Mouse (Mus musculus) CH12F3 (cell line): ENCODE data around the gene Apoa2.
"Not testable (repeated sequence)": the region's sequence is repeated elsewhere in the genome, so short reads cannot be mapped to it uniquely, and the experiment has no call there.

Experiments
- in situ Hi-C: fragments of 300-500 bp; cut with MboI; formaldehyde crosslinking; loops from 2 replicates; pipeline ENCODE4 v1.14.3; 2020; ENCODE audit warnings: low sequenced_read_pairs

Apoa2 gene

DNA sequence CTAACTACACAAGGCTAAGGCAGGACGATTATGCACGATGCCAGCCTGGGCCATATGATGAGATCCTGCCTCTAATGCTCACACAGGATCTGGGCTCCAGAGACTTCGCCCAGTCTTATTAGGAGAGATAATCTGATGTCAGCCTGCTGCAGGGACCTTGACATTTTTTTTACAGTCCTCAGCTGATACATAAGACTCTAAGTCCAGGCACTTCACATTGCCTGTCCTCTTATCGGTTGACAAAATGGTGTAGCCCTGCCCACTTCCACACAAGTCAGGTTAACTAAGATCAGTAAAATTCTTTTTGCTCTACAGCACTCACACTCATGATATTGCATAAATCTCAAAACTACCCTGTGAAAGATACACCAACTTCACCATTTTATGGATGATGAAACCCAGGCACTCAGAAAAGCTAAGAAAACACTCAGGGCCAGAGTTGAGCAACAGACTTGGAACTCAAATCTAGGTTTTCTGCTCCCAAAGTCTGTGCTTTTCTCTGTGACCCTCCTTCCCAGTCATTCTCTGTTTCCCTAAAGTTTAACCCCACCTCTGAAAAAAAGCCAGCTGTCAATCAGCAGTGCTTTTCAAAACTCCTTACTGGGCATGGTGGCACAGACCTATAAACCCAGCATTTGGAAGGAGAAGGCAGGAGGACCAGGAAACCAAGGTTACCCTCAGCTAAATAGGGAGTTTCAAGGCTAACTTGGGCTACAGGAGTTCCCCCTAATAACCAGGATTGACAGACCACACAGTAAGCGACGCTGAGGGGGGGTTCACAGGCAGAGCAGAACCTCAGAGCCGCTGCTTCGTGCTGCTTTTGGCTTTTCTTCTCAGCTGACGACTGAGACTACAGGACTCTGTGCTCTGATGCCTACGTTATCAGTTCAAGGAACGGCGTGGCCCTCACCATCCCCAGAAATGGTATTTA lies 8.2 kb downstream of the Apoa2 start:
- in situ Hi-C loops: loop anchor here (10.0 kb wide), 1 partner anchor 338 kb away; no protein-coding TSS in a partner anchor

DNA sequence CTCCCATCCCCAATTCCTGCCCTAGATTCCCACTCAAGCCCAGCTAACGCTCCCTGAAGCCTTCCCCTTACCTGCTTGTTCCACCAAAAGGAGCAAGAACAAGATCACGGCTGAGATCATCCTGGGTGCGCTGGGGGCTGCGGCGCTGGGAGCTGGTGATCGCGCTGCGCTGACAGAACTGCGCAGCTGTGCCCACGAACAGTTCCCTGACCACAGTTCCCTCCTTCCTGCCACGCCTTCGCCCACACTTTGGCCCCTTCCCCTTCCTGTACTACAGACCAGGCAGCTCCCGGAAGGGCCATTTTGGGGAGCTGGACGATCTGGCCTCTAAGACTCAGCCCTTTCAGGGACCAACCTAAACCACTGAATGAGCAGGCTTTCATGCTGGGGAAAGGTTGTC lies 9.3 kb downstream of the Apoa2 start, which contains the start of gene Fcer1g:
Gene Fcer1g (minus strand): TSS at position 240 of the 400 bp plus-strand sequence.
- in situ Hi-C loops: loop anchor here (10.0 kb wide), 1 partner anchor 339 kb away; no protein-coding TSS in a partner anchor

DNA sequence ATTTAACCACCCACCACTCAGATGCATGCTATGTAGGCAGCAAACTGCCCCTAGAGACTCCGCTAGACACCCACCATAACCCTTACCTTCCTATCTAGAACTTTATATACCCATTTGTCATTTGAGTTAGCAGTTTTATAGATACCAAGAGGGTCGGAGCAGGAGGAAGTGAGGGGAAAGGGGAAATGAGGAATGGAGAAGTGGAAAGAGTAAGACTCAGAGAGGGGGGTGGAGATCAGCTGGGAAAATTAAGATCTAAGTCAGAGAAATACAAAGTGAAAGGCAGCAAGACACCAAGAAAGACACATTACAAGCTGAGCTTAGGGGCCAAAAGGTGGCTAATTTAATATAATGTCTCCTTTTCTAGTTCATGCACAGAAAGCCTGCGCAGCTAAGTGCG lies 9.7 kb downstream of the Apoa2 start:
- in situ Hi-C loops: loop anchor here (10.0 kb wide), 1 partner anchor 340 kb away; no protein-coding TSS in a partner anchor

- in situ Hi-C loops: loop anchor here (10.0 kb wide), 1 partner anchor 341 kb away; no protein-coding TSS in a partner anchor
Observed at GRCm38 (mm10) chr1:171235791-171236190, 10.9 kb downstream of the Apoa2 start.

- in situ Hi-C loops: loop anchor here (10.0 kb wide), 1 partner anchor 343 kb away; no protein-coding TSS in a partner anchor
Observed at GRCm38 (mm10) chr1:171237438-171237837, 12.6 kb downstream of the Apoa2 start.

DNA sequence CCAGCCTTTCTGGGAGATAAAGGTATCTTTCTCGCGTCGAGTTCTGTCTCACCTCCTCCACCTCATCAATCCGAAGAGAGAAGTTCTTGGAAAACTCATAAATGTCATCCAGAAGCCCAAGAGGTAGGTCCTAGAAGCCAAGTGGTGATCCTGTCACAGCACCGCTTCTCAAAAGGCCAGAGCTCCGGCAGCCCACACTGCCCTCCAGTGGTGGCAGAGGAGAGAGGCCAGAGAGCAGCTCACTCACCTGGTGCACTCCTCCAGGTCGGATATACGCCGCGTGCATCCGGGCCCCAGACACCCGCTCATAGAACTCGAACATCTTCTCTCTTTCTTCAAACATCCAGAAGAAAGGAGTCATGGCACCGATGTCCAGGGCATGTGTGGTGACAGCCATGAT lies 13.6 kb downstream of the Apoa2 start:
- in situ Hi-C loops: loop anchor here (10.0 kb wide), 1 partner anchor 344 kb away; no protein-coding TSS in a partner anchor

- in situ Hi-C loops: loop anchor here (10.0 kb wide), 1 partner anchor 345 kb away; no protein-coding TSS in a partner anchor
Observed at GRCm38 (mm10) chr1:171239992-171240744, 15.3 kb downstream of the Apoa2 start.

DNA sequence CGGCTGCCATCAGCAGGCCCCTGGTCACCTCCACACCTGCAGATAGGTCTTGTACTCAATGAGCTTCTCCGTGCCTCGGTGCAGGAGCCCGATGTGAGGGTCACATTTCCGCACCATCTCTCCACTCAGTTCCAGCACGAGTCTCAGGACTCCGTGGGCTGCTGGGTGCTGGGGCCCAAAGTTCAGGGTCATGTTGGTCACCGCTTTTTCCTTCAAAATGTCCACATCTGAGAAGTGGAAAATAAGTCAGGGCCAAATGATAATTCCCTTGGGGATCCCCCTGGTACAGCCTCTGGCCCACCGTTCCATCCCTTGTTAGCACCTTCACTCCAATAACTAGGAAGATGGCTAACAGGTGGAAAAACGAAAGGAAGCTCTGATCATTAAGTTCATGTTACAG lies 16.1 kb downstream of the Apoa2 start:
- in situ Hi-C loops: no loop called here

DNA sequence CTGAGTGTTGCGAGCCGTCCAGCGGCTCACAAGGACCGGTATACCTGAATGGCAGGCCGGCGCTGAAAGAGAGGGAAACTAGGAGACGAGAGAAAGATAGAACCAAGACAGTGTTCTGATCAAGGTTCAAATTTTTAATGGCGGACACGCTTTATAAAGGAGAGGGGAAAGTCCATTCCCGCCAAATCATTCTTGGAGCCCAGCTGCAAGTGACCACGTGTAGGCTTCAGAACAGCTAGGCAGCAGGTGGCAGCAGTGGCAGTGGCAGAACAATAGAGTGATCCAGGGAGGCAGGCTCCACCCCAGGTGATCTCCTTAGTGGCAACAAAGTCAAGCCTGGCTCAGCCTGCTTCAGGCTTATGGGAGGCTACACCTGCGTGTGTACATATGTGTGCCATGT lies 17.1 kb downstream of the Apoa2 start:
- in situ Hi-C loops: not testable (repeated sequence)

DNA sequence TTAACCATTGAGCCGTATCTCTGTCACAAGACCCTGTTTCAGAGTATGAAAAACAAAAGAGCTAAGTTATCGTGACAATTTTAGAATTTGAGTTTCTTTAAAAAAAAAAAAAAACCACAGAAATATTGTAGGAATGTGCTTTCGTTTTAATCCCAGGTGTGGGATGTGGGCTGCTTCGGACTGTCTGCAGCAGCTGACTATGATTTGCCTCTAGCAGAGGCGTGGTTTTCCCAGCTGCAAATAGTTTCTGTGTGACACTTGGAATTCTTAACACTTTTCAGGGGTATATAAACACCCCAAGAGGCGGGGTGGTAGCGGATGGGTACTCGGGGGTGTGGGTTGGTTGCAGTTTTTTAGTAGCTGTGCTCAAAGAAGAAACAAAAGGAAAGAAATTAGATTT lies 20.5 kb downstream of the Apoa2 start:
- in situ Hi-C loops: no loop called here

DNA sequence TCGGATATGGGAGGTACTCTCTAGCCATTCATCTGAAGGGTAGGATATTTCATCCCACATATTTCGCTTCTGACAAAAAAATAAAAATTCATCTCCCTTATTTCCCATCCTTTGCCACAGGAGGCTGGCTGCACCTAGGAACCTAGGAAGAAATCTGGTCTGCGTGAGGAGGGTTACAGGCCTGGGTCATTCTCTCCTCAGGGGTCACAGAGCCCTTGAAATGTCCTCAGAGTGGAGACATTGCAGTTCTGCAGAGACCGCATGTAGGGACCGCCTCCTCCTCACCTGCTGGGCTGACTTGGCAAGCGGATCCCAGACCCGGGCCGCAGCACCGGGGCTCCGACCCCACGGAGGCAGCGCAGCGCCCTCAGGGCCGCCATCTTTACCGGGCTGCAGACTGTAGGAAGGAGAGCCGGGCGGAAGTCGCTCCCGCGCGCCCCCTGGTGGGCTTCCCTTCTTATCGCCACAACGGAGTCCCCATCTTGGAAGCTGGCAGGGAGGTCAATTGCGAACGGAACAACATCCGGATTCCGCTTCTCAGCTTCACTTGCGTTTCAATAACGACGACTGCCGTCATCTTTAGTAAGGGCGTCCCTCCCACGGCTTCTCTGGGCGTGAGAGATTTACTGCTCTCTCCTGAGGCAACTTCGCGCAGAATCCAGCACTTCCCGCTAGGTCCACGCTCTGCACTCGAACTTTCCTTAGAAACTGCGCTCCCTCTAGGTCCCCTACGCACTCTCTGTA lies 22.0 kb downstream of the Apoa2 start:
- in situ Hi-C loops: no loop called here

DNA sequence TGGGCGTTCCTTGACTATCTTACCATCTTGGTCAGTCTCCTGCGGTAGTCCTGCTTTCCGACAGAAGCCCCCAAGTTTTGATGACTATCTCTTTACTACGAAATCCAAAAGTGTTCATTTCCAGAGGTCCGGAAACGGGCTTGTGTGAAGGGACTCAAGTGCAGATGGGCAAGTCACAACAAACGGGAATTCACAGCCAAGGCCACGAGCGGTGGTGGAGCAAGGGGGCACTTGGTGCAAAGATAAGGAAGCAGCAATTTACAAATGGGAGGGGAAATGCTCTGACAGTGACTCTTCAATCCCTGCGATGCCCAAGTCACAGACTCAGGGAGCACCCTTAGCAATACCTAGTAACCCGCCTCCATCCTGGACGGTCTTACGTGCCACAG lies 22.6 kb downstream of the Apoa2 start:
- in situ Hi-C loops: no loop called here

DNA sequence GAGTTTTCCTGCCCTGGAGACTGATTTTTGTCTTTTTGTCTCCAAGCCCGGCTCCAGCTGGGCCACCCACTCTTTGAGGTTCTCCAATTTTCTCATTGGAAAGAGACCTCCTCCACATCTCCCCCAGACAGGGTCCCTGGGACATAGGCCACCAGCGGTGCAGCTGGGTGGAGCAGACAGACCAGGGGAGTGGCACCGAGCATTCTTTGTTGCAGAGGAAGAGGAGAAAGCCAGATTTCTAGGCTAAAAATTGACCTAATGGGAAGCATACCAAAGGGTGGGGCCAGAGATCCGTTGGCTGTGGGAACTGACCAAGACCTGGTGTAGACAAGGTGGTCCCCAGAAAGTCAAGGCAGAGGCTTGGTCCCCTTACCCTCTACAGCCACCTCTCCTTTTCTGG lies 23.1 kb downstream of the Apoa2 start:
- in situ Hi-C loops: no loop called here

- in situ Hi-C loops: no loop called here
Observed at GRCm38 (mm10) chr1:171248386-171249226, 23.8 kb downstream of the Apoa2 start.

DNA sequence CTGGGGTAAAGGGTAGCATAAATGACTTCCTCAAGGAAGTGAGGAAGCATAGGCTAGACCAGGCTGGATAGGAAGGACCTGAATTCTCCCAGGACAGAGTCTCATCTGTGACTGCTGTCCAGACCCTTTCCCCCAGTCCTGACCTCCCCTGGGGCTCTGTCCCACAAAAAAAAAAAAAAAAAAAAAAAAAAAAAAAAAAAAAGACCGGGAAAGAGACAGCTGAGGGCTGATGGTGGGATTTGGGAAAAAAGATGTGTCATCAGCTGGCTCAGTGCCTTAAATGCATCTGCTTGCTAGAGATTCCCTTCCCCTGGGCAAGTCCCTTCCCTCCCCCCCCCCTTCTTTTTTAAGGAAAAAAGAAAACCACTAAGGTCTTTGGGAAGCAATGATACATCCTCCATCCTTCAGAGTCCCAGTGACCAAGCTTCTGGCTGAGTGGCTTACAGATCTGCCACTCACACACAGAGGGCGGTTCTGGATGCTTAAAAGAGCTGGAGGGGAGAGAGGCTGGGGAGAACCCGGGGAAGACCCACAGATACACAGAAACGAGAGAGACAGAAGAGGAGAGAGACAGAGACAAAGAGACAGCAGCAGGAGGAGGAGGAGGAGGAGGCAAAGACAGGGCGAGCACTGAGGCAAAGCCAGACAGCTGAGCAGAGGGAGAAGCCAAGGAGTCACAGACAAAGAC lies 25.2 kb downstream of the Apoa2 start, which contains the start of gene Adamts4:
Gene Adamts4 (plus strand): TSS at position 509 of the 688 bp plus-strand sequence.
- in situ Hi-C loops: no loop called here

DNA sequence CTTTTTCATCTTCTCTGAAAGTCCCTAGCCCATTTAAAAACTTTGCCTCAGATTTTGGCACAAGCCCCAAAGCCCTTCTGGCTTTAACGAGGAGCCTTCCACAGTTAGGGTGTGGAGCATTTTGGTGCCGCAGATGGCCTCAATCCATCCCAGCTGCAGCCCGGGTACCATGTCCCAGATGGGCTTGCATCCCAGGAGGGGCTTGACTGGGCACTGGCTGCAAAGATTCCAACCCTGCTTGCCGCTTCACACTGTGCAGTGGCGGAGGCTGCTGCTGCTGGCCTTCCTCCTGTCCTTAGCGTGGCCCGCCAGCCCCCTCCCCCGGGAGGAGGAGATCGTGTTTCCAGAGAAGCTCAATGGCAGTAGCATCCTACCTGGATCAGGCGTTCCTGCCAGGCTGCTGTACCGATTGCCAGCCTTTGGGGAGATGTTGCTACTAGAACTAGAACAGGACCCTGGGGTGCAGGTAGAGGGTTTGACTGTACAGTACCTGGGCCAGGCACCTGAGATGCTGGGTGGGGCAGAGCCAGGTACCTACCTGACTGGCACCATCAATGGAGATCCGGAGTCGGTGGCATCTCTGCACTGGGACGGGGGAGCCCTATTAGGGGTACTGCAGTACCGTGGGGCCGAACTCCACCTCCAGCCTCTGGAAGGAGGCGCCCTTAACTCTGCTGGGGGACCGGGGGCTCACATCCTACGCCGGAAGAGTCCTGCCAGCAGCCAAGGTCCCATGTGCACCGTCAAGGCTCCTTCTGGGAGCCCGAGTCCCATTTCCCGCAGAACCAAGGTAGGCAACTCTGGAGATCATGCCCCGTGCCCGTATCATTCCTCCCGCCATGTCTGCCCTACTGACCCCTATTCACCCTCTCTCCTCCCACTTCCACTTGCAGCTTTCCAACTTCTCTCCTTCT lies 26.1 kb downstream of the Apoa2 start, which contains the start of gene Ndufs2:
Gene Ndufs2 (minus strand): TSS at position 709 of the 914 bp plus-strand sequence.
- in situ Hi-C loops: no loop called here

DNA sequence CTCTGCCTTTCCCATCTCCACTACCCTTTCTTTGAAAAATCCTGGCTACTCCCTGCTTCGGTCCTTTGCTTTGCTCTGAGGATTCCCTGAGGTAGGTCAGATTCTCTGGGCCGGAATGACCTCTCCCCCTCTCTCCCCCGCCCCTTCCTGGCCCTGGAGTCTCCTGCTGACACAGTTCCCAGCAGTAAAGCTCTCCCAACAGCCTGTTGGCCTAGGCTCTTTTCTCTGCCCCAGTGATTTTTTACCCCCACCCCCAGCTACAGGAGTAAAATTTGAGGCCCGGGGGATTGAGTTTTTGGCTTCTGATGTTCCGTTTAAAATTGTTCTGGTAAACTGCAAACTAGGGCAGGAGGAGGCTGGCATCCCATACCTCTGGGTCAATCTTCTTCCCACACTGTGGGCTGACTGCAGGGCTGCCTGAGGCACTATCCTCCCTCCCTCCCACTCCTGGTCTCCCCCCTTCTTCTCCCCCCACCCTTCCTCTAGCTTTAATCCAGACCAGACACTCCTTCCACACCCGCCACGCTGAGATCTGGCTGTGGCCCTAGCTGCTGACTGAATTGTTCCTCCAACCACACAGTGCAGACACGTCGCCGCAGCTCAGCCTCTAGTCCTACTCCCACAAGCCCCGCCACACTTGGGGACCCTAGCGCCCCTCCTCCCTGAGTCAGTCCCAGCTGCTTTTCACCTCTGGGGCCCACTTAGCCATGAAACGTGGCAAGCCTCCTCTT lies 26.9 kb downstream of the Apoa2 start:
- in situ Hi-C loops: no loop called here
